Mouse (Mus musculus) mature B cell (primary cell): ENCODE results near the gene Nudc.

Experiments used
- in situ Hi-C: fragments of 300-500 bp; cut with MboI; formaldehyde crosslinking; loops from 2 replicates; pipeline ENCODE4 v1.14.3; 2019

Gene Nudc

DNA sequence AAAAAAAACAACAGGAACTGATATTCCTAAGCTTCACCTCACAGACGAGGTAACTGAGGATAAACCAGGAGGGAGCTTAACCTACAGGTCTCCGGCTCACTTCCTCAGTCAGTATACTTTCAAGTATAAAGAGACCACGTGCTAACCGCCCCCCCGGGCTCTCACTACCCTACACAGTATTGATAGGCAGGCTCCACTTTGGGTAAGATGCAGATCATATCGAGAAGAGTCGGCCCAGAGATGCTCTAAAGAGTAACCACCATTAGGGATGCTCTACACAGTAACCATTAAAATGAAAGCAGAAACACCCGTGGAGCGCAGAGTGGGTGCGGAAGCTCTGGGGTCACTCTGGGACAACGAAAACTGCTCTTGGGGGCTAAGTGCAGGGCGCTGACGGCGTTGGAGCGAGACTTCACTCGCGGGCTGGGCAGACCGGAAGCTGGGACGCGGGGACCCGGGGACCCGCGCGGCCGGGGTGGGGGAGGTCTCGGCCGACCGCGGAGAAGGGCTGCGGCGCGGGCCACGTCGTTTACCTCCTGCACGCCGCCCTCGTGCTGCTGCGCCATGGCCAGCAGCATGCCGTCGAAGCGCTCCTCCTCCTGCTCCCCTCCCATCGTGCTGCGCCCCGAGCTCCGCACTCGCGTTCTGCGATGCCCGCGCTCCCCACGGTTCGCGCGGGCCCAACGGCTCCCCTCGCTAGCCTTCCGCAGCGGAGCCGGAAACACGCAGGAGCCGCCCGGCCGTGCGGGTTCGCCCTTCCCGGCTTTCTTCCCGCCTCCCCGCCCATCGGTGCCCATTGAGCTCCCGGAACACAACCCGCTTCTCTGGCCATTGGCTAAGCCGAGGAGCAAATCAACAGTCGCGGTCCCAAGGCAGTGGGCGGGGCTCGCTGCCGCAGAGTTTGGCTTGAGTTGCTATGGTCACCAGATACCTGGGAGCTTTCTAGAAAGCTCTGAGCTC is at the start of gene Nudc:
TSS of gene Nudc (minus strand) at position 725 of the 960 bp plus-strand sequence.
- in situ Hi-C loops, result no loop called here

DNA sequence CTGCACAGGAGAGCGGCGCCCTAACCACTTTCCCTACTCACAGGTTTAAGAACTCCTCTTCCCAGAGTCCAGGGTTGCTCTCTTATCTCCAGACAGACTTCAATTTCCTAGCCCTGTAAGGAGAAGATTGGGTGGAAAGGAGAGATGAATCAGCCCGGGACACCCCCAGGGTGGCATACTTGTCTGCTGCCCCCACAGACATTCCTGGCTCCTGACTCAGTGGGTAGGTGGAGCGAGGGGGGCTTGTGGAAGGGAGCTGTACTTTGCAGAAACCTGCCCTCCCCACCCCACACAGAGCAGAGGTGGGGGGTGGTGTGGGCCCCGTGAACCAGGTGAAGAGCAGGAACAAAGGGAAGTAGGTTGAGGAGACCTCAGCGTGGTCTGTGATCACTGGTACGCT is 49.7 kb upstream of the Nudc start:
- in situ Hi-C loops, result loop anchor here (10.0 kb wide), 1 partner anchor 239 kb away; no protein-coding TSS in a partner anchor

DNA sequence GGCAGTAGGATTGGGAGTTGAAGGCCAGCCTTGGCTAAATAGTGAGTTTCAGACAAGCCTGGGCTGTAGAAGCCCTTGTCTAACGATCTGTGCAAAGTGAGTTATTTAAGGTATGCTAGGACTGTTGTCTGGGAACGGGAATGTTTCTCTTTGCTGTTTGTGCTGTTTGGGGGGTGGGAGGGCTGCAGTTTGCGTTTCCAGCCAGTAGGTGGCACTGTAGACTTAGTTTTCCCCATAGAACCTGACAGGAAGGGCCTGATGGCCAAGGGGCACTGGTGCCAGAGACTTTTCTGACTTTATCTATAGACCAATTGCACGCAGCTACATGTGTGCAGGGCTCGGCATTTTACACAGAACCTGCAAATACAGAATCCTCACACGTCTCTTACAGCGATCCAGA is 46.8 kb upstream of the Nudc start:
- in situ Hi-C loops, result loop anchor here (10.0 kb wide), 1 partner anchor 242 kb away; no protein-coding TSS in a partner anchor

DNA sequence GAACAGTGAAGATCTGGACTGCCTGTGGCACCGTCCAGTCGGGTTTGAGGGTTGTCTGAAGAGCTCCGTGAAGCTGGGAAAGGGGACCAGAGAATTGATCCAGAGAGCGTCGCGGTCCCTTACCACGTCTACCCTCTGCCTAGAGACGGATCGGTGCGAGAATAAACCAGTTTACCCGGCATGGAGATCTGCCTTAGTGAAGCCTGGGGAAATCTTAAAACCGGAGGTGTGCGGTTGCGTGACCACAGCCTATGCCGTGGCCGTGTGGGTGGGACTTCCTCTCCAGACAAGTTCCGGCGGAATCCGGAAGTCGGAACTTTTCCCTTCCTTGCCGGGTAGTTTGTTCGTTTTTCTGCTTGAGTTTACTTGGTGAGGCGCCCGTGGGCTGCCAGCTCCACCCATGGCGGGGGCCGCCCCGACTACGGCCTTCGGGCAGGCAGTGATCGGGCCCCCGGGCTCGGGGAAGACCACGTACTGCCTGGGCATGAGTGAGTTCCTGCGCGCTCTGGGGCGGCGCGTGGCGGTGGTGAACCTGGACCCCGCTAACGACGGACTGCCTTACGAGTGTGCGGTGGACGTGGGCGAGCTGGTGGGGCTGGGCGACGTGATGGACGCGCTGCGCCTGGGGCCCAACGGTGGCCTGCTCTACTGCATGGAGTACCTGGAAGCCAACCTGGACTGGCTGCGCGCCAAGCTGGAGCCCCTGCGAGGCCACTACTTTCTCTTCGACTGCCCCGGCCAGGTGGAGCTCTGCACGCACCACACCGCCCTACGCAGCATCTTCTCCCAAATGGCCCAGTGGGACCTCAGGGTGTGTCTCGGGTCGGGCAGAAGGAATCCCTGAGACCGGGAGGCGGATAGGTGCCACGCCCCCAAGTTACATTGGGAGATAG is 38.5 kb upstream of the Nudc start, which contains the start of gene Gpn2:
TSS of gene Gpn2 (plus strand) at position 304 of the 893 bp plus-strand sequence.
- in situ Hi-C loops, result no loop called here

GRCm38 (mm10) chr4:133583690-133584058 is 37.9 kb upstream of the Nudc start:
- in situ Hi-C loops, result no loop called here

DNA sequence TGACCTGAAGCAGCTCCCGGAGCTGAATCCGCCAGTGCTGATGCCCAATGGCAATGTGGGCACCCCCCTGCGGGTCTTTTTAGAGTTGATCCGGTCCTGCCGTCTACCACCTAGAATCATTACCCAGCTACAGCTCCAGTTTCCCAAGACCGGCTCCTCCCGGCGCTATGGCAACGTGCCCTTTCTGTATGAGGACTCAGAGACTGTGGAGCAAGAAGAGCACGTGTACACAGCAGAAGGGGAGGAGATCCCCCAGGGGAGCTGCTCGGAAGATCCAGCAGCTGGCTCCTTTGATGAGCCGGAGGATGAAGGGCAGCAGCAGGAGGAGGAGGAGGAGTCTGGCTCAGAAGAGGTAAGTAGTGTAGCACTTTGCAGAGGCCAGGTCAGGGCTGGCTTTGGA is 32.2 kb upstream of the Nudc start:
- in situ Hi-C loops, result no loop called here

DNA sequence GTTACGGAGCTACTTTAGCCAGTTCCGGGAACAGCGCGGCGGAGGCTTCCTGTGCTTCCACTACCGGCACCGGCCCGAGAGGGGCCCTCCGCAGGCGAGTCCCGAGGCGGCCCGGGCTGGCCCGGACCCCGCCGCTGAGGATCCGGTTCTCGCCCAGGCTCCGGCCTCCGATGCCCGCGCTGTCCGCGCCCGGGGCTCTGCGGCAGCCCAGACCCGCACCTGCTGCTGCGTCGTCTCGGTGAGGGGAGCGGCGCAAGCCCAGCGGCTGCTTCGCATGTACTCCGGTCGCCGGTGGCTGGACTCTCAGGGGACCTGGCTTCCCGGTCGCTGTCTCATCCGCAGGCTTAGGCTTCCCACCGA is 29.0 kb upstream of the Nudc start:
- in situ Hi-C loops, result no loop called here

DNA sequence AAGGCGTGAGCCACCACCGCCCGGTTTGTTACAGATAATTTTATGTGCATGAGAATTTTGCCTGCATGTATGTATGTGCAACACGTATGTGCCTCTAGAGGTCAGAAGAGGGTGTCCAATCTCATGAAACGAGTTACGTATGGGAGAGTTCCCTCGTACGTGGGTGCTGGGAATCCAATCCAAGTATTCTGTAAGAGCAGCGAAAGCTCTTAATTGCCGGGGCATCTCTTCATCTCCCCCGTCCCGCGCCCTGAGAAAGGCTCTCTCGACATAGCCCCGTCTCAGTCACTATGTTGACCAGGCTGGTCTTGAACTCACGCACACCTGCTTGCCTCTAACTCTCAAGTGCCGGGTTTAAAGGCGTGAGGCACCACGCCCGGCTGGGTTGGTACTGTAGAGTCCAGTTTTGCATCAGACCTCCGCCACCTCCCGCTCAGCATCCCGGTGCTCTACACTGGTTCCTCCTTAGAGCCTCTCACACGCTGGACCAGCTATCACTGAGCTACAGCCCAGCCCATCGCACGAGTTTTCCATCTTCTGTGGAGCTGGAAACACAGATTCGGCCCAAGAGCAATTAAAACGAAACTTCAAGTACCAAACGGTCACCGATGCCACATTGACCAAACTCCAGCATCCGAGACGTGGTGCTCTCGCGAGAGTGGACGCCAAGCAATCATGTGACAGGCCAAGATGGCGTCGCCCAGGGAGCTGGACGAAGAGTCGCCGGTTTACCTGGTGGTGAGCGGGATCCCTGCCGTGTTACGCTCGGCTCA is 28.5 kb upstream of the Nudc start, which contains the start of gene Gpatch3:
TSS of gene Gpatch3 (plus strand) at position 676 of the 773 bp plus-strand sequence.
- in situ Hi-C loops, result no loop called here

- in situ Hi-C loops, result no loop called here
These were observed 24.3 kb upstream of the Nudc start for GRCm38 (mm10) chr4:133570066-133570466.

DNA sequence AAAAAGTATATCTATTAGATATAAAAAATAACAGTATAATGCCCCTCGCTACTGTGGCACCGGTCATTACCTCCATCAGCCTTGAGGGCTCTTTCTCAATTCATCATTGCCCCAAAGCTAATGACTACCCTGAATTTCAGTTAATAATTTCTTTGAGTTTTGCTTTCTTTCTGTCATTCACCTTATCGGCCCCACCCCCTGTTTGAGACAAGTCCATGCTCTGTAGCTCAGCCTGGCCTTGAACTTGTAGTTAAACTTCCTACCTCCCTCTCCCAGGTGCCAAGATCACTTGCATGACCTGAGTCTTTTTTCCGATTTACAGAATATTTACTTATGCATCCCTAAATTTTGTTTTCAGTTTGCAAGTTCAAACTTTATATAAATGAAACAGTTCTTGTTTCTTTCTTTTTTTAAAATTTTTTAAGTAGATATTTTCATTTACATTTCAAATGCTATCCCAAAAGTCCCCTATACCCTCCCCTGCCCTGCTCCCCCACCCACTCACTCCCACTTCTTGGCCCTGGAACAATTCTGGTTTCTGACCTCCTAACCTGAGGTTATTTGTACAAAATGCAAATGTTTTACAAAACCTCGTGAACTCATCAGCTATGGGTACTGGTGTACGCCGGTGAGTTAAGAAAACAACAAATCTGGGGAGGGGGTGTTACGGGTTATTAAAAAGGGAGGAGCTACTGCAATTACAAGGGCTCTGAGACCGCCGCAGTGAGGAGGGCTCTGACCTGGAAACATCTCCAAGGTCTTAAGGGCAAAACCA is 23.7 kb upstream of the Nudc start:
- in situ Hi-C loops, result no loop called here

GRCm38 (mm10) chr4:133567251-133567650 is 21.5 kb upstream of the Nudc start:
- in situ Hi-C loops, result no loop called here

- in situ Hi-C loops, result no loop called here
These were observed 17.4 kb upstream of the Nudc start for GRCm38 (mm10) chr4:133563123-133563571.

DNA sequence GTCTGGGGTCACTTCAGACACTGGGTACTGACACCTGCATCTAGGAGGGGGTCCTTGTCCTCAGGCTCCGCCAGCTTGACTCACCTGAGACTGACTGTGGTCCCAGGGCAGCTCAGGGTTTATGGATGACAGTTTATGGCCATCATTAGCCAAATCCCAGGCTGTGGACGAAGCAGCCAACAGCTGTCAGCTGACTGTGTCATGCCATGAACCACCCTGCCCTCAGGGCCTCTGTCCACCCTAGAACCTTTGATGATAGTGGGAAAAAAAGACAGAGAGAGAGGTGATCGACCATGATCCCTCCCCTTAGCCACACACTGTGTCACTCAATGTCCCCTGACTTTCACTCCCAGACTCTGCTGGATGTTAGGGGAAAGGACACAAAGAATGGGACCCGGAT is 15.8 kb upstream of the Nudc start:
- in situ Hi-C loops, result no loop called here

GRCm38 (mm10) chr4:133559846-133560245 is 14.1 kb upstream of the Nudc start:
- in situ Hi-C loops, result no loop called here

- in situ Hi-C loops, result no loop called here
These were observed 11.4 kb upstream of the Nudc start for GRCm38 (mm10) chr4:133557041-133557717.

- in situ Hi-C loops, result no loop called here
These were observed 7.9 kb upstream of the Nudc start for GRCm38 (mm10) chr4:133553448-133554330.

DNA sequence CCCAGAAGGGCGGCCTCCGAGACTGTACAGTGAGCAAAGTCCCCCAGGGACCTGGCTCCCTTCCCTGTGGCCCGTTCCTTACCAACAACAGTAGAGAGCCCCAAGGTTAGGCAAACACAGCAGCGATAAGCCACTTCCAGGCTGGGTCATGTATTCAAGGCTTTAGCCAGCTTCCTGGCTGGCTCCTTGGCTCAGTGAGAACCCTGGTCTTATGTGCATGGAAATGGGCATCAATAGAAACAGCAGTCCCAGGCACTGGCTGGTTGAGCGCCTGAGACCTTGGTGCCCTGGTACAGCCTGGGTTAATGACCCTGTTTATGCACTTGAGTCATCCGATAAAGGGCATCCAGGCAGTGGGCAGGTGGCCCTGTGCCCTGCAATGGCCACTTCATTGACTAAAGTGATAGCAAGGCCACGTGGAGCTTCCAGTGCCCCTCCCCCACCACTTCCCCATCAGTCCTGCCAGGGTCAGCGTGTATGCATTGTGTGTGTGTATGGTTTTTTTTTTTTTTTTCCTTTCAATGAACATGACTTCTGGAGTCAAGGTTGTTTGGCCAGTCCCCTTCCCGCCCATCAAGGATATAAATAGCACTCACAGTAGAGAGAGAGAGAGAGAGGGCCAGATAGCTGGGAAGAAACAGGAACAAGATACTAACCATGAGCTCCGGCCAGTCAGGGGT is 7.1 kb upstream of the Nudc start, which contains the start of gene Nr0b2:
TSS of gene Nr0b2 (plus strand) at position 609 of the 680 bp plus-strand sequence.
- in situ Hi-C loops, result no loop called here

- in situ Hi-C loops, result no loop called here
These were observed 6.2 kb upstream of the Nudc start for GRCm38 (mm10) chr4:133552029-133552428.
